Mouse (Mus musculus): Measurements from ENCODE around the gene Atp2a2.
"Not testable (repeated sequence)": the region's sequence is repeated elsewhere in the genome, so short reads cannot be mapped to it uniquely, and the experiment has no call there.

The Atp2a2 gene

GRCm38 (mm10) chr5:122450913-122451317 is 51.1 kb downstream of the Atp2a2 start:
- no peak for DNase-seq (ENCODE audit: low spot score)

- no peak for DNase-seq (ENCODE audit: low spot score)
Observed at GRCm38 (mm10) chr5:122449946-122450345, 52.1 kb downstream of the Atp2a2 start.

GRCm38 (mm10) chr5:122448869-122449268 is 53.2 kb downstream of the Atp2a2 start:
- no peak for DNase-seq (ENCODE audit: low spot score)

GRCm38 (mm10) chr5:122447857-122448256 is 54.2 kb downstream of the Atp2a2 start:
- DNase-seq (ENCODE audit: low spot score), result no peak

GRCm38 (mm10) chr5:122445051-122445610 is 56.9 kb downstream of the Atp2a2 start:
- DNase-seq (ENCODE audit: low spot score), result no peak

- no peak for DNase-seq (ENCODE audit: low spot score)
Observed at GRCm38 (mm10) chr5:122444492-122444891, 57.5 kb downstream of the Atp2a2 start.

GRCm38 (mm10) chr5:122440095-122440630 is 61.9 kb downstream of the Atp2a2 start:
- DNase-seq (ENCODE audit: low spot score), result peak; percentile 43

- no peak for DNase-seq (ENCODE audit: low spot score)
Observed at GRCm38 (mm10) chr5:122439400-122440094, 62.5 kb downstream of the Atp2a2 start.

GRCm38 (mm10) chr5:122434541-122434940 is 67.5 kb downstream of the Atp2a2 start:
- DNase-seq (ENCODE audit: low spot score), result no peak

- no peak for DNase-seq (ENCODE audit: low spot score)
Observed at GRCm38 (mm10) chr5:122431221-122431620, 70.8 kb downstream of the Atp2a2 start.

GRCm38 (mm10) chr5:122430036-122430775 is 71.8 kb downstream of the Atp2a2 start:
- DNase-seq (ENCODE audit: low spot score), result no peak

GRCm38 (mm10) chr5:122425550-122425949 is 76.5 kb downstream of the Atp2a2 start:
- DNase-seq (ENCODE audit: low spot score), result no peak

- no peak for DNase-seq (ENCODE audit: low spot score)
Observed at GRCm38 (mm10) chr5:122423083-122423482, 78.9 kb downstream of the Atp2a2 start.

GRCm38 (mm10) chr5:122422071-122422964 is 79.7 kb downstream of the Atp2a2 start:
- peak; percentile 88 for DNase-seq (ENCODE audit: low spot score)

- no peak for DNase-seq (ENCODE audit: low spot score)
Observed at GRCm38 (mm10) chr5:122421271-122422068, 80.6 kb downstream of the Atp2a2 start, which contains the start of gene Anapc7. Anapc7 (plus strand) TSS chr5:122421693.

- DNase-seq (ENCODE audit: low spot score), result not testable (repeated sequence)
Observed at GRCm38 (mm10) chr5:122420676-122421075, 81.3 kb downstream of the Atp2a2 start.

- DNase-seq (ENCODE audit: low spot score), result no peak
Observed at GRCm38 (mm10) chr5:122415465-122415864, 86.6 kb downstream of the Atp2a2 start.

- no peak for DNase-seq (ENCODE audit: low spot score)
Observed at GRCm38 (mm10) chr5:122414351-122414750, 87.7 kb downstream of the Atp2a2 start.

- DNase-seq (ENCODE audit: low spot score), result peak; percentile 42
Observed at GRCm38 (mm10) chr5:122412826-122413225, 89.2 kb downstream of the Atp2a2 start.

- DNase-seq (ENCODE audit: low spot score), result no peak
Observed at GRCm38 (mm10) chr5:122411892-122412291, 90.1 kb downstream of the Atp2a2 start.
